Mouse (Mus musculus): ENCODE data around the gene Kcnip1. TPM values are rescaled to one million over a fixed set of nuclear protein-coding genes. Genes with fewer than 3 reads are reported as not detected.

Gene Kcnip1
- polyA plus RNA-seq, 1 experiment: 32.2 TPM

DNA sequence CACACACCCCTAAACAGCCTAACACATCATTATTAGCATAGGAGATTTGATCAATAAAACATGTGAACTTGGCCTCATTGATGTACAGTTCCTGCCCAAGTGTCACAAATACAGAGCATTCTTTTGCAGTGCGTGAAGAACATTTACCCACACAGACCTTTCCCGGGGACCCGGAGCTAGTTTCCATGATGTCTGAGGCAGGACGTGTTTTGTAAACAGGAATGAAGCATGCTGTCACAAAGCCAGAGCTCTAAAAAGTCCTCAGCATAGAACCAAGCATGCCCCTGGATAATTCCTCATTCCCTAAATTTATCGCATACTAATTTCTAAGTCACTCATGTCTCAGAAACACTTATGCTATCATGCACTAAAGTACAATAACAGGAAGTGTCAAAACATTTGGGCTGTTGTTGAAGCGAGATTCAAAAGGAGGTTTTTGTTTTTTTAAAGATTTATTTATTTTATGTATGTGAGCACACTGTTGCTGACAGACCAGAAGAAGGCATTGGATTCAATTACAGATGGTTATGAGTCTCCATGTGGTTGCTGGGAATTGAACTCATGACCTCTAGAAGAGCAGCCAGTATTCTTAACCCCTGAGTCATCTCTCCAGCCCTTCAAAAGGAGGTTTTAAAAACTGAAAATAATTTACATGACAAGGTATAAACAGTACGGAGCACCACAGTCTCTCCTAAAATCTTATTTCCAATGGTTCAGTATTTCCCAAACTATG is 336.9 kb downstream of the Kcnip1 start:
- Histone ChIP-seq H3K4me1 (ENCODE audit: control insufficient read depth, insufficient read depth, low read length) (no peaks in the 10 kb centered on the region), H3K27ac (ENCODE audit: insufficient read depth, low read length) (no peak overlapping the region), H3K4me3 (ENCODE audit: insufficient read depth, low read length) (no peak overlapping the region)
- TF ChIP-seq POLR2A (IDR thresholded peaks at IDR 0.05; ENCODE audit: extremely low read depth, insufficient read depth, low read length) (no peak), CTCF (IDR thresholded peaks at IDR 0.05; ENCODE audit: extremely low read depth, insufficient read depth, low read length) (no peak)

DNA sequence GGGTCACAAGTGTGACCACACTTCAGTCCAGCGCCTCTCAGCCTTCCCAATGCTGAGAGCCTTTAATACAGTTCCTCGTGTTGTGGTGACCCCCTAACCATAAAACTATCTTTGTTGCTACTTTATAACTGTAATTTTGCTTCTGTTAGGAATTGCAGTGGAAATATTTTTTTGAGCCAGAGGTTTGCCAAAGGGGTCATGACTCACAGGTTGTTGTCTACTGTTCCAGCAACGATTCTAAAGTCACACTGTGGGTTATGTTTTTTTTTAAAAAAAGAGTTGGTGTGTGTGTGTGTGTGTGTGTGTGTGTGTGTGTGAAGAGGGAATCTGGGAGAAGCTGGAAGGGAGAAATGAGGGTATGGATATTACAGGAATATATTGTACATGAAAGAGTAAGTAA is 337.7 kb downstream of the Kcnip1 start:
- no peak for TF ChIP-seq POLR2A (IDR thresholded peaks at IDR 0.05; ENCODE audit: extremely low read depth, insufficient read depth, low read length)
- no peak for TF ChIP-seq CTCF (IDR thresholded peaks at IDR 0.05; ENCODE audit: extremely low read depth, insufficient read depth, low read length)
- Histone ChIP-seq H3K4me1 (ENCODE audit: control insufficient read depth, insufficient read depth, low read length) (no peaks in the 10 kb centered on the region), H3K4me3 (ENCODE audit: insufficient read depth, low read length) (no peak overlapping the region)

DNA sequence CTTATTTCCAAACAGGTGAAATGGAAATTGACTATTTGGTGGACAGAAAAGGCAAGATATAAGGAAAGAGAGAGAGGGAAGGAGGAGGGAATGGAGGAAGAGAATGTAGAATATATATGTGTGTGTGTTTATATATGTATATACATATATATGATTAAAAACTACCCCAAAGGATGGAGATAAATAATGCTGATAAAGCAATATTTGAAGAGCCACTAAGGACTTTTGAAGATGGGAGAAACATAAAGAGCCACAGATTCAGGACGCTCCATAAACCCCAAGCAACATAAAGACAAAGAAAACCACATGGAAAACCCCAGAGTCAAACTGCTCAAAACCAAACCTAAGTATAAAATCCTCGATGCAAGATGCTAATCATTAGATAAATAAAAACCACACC is 338.5 kb downstream of the Kcnip1 start:
- H3K4me1 ChIP-seq (ENCODE audit: control insufficient read depth, insufficient read depth, low read length): no peaks in the 10 kb centered on the region
- no peak overlapping the region for H3K27ac ChIP-seq (ENCODE audit: insufficient read depth, low read length)
- no peak overlapping the region for H3K4me3 ChIP-seq (ENCODE audit: insufficient read depth, low read length)
- no peak for TF ChIP-seq CTCF (IDR thresholded peaks at IDR 0.05; ENCODE audit: extremely low read depth, insufficient read depth, low read length)
- no peak for TF ChIP-seq POLR2A (IDR thresholded peaks at IDR 0.05; ENCODE audit: extremely low read depth, insufficient read depth, low read length)

More for the DNA sequence above, 337.7 kb downstream of the Kcnip1 start:
- no peak overlapping the region for H3K27ac ChIP-seq (ENCODE audit: insufficient read depth, low read length)

DNA sequence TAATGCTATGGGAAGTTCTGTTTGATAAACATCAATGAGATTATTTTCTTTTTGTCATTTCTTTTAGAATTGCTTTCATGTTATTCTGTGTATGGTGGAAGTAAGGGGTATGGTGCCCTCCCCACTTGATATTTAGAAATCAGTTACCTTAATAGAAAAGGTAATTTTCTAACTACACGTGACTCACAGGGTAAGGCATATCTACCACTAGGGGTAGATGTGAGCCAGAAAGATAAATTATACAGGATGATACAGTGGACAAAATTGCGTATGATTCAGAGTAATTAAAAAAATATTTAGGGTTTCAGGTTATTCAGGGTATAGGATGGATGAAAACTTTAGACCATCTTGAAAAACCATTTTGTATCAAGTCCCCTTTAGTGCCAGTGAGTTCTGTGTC is 343.6 kb downstream of the Kcnip1 start:
- H3K4me3 ChIP-seq (ENCODE audit: insufficient read depth, low read length): no peak overlapping the region
- H3K4me1 ChIP-seq (ENCODE audit: control insufficient read depth, insufficient read depth, low read length): no peaks in the 10 kb centered on the region
- H3K27ac ChIP-seq (ENCODE audit: insufficient read depth, low read length): no peak overlapping the region
- TF ChIP-seq POLR2A (IDR thresholded peaks at IDR 0.05; ENCODE audit: extremely low read depth, insufficient read depth, low read length) (no peak), CTCF (IDR thresholded peaks at IDR 0.05; ENCODE audit: extremely low read depth, insufficient read depth, low read length) (no peak)

DNA sequence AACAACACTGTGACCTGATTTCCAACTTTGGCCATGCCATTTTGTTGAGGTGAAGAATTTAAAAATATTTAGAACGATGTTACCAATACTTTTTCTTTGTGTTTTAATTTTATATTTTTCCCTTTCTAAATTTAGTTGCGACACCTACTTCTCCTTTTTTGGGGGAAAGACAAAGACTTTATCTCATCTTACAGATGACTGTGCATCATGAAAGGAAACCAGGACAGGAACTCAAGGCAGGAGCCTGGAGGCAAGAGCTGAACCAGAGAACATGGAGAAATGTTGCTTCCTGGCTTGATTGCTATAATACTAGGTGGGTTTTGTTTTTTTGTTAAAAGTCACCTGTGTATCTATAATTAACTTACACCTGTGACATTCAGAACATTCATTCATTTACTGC is 355.8 kb downstream of the Kcnip1 start:
- H3K4me3 ChIP-seq (ENCODE audit: insufficient read depth, low read length): no peak overlapping the region
- TF ChIP-seq CTCF (IDR thresholded peaks at IDR 0.05; ENCODE audit: extremely low read depth, insufficient read depth, low read length) (no peak), POLR2A (IDR thresholded peaks at IDR 0.05; ENCODE audit: extremely low read depth, insufficient read depth, low read length) (no peak)
- no peak overlapping the region for H3K27ac ChIP-seq (ENCODE audit: insufficient read depth, low read length)

DNA sequence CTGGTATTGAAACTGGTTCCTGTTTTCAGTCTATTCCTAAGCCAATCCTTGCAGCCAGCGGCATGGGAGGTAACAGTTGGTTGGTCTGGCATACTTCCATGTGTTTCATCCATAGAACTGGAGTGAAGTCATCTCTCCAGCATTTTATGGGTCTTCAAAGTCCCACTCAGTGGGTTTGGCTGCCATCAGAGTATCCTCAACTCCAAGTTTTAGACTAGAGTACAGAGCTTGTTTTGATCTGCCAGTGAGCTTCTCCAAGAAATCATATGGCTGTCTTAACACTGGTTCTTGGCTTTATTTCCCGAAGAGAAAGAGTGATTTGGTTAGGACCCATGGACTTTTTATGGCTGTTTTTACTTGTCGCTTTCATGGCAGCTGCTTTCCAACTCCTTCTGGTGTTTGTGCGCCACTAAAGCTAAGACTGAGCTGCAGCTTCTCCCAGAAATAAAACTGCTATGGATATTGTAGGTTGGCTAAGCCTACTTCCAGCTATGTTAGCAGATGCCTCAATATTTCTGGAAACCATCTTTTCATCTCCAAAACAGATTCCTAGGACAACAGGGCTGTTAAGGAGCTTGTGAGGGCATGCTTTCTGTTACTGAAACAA is 365.7 kb downstream of the Kcnip1 start:
- no peaks in the 10 kb centered on the region for H3K4me1 ChIP-seq (ENCODE audit: control insufficient read depth, insufficient read depth, low read length)
- H3K27ac ChIP-seq (ENCODE audit: insufficient read depth, low read length): no peak overlapping the region
- TF ChIP-seq POLR2A (IDR thresholded peaks at IDR 0.05; ENCODE audit: extremely low read depth, insufficient read depth, low read length) (no peak), CTCF (IDR thresholded peaks at IDR 0.05; ENCODE audit: extremely low read depth, insufficient read depth, low read length) (no peak)
- H3K4me3 ChIP-seq (ENCODE audit: insufficient read depth, low read length): no peak overlapping the region

More for the DNA sequence above, 355.8 kb downstream of the Kcnip1 start:
- H3K4me1 ChIP-seq (ENCODE audit: control insufficient read depth, insufficient read depth, low read length): no peaks in the 10 kb centered on the region

DNA sequence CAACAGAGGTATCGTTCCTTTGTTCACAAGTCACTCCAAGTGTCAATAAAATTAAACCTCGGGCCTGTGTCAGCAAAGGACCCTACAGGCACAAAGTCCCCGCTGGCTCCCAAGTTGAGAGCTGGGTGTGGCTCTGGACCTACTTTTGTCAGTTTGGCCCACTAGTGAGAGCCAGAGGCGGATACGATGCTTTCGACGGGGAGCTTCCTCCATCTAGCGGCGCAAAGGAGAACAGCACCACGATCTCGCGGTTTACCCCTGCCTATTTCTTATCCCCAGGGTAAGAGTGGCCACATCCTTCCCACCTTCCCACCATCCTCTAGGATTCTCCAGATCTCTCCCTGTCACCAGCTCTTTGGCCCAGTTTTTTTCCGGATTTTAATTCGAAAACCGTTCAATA is 378.7 kb downstream of the Kcnip1 start:
- Histone ChIP-seq H3K4me1 (ENCODE audit: control insufficient read depth, insufficient read depth, low read length) (no peaks in the 10 kb centered on the region), H3K27ac (ENCODE audit: insufficient read depth, low read length) (no peak overlapping the region), H3K4me3 (ENCODE audit: insufficient read depth, low read length) (no peak overlapping the region)
- peak; percentile 93 for TF ChIP-seq CTCF (IDR thresholded peaks at IDR 0.05; ENCODE audit: extremely low read depth, insufficient read depth, low read length)
- TF ChIP-seq POLR2A (IDR thresholded peaks at IDR 0.05; ENCODE audit: extremely low read depth, insufficient read depth, low read length): no peak

DNA sequence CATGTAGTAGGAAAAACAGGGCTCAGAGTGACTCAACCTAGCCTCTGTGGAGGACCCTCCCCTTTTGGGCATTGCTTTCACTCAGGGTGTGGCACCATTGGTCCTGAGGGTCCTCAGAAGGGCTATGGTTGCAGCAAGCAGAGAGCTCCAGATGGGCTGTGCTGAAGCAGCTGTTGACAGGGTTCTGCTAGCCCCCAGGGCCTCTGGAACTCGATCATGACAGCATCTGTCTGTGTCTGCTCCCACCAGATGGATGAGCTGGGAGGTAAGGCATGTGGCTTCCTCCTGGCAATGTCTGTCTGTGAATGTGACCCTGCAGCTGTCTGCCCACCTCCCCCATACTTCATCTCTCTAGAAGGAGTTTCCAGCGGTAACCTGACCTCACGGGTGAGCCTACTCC is 385.2 kb downstream of the Kcnip1 start:
- Histone ChIP-seq H3K4me1 (ENCODE audit: control insufficient read depth, insufficient read depth, low read length) (no peaks in the 10 kb centered on the region), H3K27ac (ENCODE audit: insufficient read depth, low read length) (no peak overlapping the region), H3K4me3 (ENCODE audit: insufficient read depth, low read length) (no peak overlapping the region)
- TF ChIP-seq CTCF (IDR thresholded peaks at IDR 0.05; ENCODE audit: extremely low read depth, insufficient read depth, low read length) (no peak), POLR2A (IDR thresholded peaks at IDR 0.05; ENCODE audit: extremely low read depth, insufficient read depth, low read length) (no peak)

DNA sequence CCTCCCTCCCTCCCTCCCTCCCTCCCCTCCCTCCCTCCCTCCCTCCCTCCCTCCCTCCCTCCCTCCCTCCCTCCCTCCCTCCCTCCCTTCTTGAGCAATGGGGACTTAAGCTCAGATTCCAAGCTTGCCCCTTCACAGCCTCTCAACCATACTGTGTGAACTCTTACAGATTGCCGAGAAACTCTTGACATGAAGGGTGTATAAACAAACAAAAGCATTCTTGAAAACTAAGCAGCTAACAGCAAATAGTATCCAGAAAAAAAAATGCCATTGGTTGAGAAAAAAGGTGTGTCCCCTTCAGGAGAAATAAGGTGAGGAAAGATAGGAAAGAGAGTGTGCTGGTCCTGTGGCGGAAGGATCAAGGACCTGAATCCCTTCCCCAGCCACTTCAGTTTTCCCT is 389.8 kb downstream of the Kcnip1 start:
- H3K4me3 ChIP-seq (ENCODE audit: insufficient read depth, low read length): no peak overlapping the region
- TF ChIP-seq CTCF (IDR thresholded peaks at IDR 0.05; ENCODE audit: extremely low read depth, insufficient read depth, low read length) (no peak), POLR2A (IDR thresholded peaks at IDR 0.05; ENCODE audit: extremely low read depth, insufficient read depth, low read length) (no peak)
- H3K27ac ChIP-seq (ENCODE audit: insufficient read depth, low read length): no peak overlapping the region
- H3K4me1 ChIP-seq (ENCODE audit: control insufficient read depth, insufficient read depth, low read length): no peaks in the 10 kb centered on the region

DNA sequence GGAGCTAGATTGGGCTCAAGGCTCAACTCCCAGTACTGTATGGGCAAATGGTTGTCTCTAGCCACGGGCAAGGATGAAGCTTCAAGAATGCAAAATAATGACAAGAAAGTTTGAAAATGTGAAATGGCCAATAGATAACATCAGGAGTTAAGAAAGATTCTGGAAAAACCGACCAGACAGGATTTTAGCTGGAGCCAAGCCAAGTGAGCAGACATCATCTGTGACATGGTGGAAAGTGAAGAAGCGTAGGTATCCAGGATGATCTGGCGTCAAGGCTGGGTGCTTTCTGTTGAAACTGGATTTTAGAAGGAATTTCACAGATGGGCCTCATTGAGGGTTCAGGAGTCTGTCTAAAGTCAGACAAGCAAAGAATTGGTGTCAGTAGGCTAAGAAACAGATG is 394.0 kb downstream of the Kcnip1 start, which contains the start of gene D130052B06Rik:
TSS of gene D130052B06Rik (plus strand) at position 317 of the 400 bp plus-strand sequence.
- TF ChIP-seq CTCF (IDR thresholded peaks at IDR 0.05; ENCODE audit: extremely low read depth, insufficient read depth, low read length): no peak
- TF ChIP-seq POLR2A (IDR thresholded peaks at IDR 0.05; ENCODE audit: extremely low read depth, insufficient read depth, low read length): no peak
- Histone ChIP-seq H3K27ac (ENCODE audit: insufficient read depth, low read length) (no peak within 1 kb of the TSS), H3K4me1 (ENCODE audit: control insufficient read depth, insufficient read depth, low read length) (no peaks in the 10 kb centered on the region), H3K4me3 (ENCODE audit: insufficient read depth, low read length) (no peak within 1 kb of the TSS)
